Mouse (Mus musculus) limb, embryonic 10.5 days (tissue): Measurements from ENCODE around the gene Abraxas2. TPM values are rescaled to one million over a fixed set of nuclear protein-coding genes. Genes with fewer than 3 reads are reported as not detected.

Source experiments
- DNase-seq: peaks from one replicate; pipeline ENCODE4 v3.0.0-alpha.2; 2017; ENCODE audit warnings: low spot score
- H3K27ac ChIP-seq: fragments of 300-500 bp; sonication (generic); 2 replicates; pipeline ENCODE4 v1.5.1; 2016; ENCODE audit warnings: mild to moderate bottlenecking
- H3K27me3 ChIP-seq: fragments of 300-500 bp; sonication (generic); 2 replicates; pipeline ENCODE4 v1.6.1; 2016; ENCODE audit warnings: low read depth, mild to moderate bottlenecking; ENCODE audit not compliant: poor library complexity, severe bottlenecking
- H3K36me3 ChIP-seq: fragments of 300-500 bp; sonication (generic); 2 replicates; pipeline ENCODE4 v1.6.1; 2016; ENCODE audit warnings: mild to moderate bottlenecking, moderate library complexity
- H3K4me1 ChIP-seq: fragments of 300-500 bp; sonication (generic); 2 replicates; pipeline ENCODE4 v1.6.1; 2016
- H3K4me3 ChIP-seq: fragments of 300-500 bp; sonication (generic); 2 replicates; pipeline ENCODE4 v1.5.1; 2016; ENCODE audit warnings: mild to moderate bottlenecking, moderate library complexity
- H3K9me3 ChIP-seq: fragments of 300-500 bp; sonication (generic); replicated peaks from 2 replicates; pipeline ENCODE4 v1.6.1; 2016; ENCODE audit warnings: mild to moderate bottlenecking
- WGBS: fragments of 180-500 bp; shearing (Covaris S2); methylation state at CpG from one replicate; pipeline ENCODE4 v1.1.7; 2016; 5-methylcytosine and 5-hydroxymethylcytosine counted together
- polyA plus RNA-seq: library from polyadenylated mRNA; unstranded; fragments of >200 nt; fragmentation: Nextera tagmentation; extraction: Ambion mirVana; gene quantifications from 2 replicates; pipeline ENCODE4 v1.2.1, GENCODE M21; 2016

Gene Abraxas2
- polyA plus RNA-seq, 1 experiment from 2014 or later = 36.5 TPM

DNA sequence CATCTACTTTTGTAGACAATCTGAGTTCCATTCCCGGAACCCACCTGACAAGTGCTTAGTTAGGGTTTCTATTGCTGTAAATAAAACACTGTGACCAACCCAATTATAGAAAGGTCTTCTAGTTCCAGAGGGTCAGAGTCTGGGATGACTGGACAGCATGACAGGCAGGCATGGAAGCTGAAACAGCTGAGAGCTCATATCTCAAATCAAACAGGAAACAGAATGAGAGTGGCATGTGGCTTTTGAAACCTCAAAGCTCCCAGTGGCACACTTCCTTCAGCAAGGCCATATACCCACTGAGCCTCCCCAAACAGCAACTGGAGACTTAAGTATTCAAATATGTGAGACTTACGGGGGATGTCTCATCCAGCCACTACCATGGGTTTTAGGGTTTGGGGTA is 14.0 kb downstream of the Abraxas2 start:
- 98% methylated on average over 2 of the region's 2 CpGs for WGBS
- Histone ChIP-seq H3K9me3 (no peaks in the 10 kb centered on the region), H3K27me3 (no peaks in the 10 kb centered on the region), H3K4me1 (no peaks in the 10 kb centered on the region), H3K4me3 (no peak overlapping the region), H3K27ac (no peak overlapping the region), H3K36me3 (peaks cover 97% of the 10 kb centered on the region)
- DNase-seq = no peak

- H3K27me3 ChIP-seq = no peaks in the 10 kb centered on the region
- DNase-seq = no peak
- H3K4me3 ChIP-seq = no peak overlapping the region
- no peak overlapping the region for H3K27ac ChIP-seq
- H3K36me3 ChIP-seq = peaks cover 98% of the 10 kb centered on the region
- no peaks in the 10 kb centered on the region for H3K9me3 ChIP-seq
- H3K4me1 ChIP-seq = no peaks in the 10 kb centered on the region
- WGBS = 88% methylated on average over 2 of the region's 2 CpGs
These were observed 16.5 kb downstream of the Abraxas2 start for GRCm38 (mm10) chr7:132875391-132876086.

- no peak for DNase-seq
- Histone ChIP-seq H3K4me1 (no peaks in the 10 kb centered on the region), H3K9me3 (no peaks in the 10 kb centered on the region), H3K4me3 (no peak overlapping the region), H3K27me3 (no peaks in the 10 kb centered on the region), H3K36me3 (peaks cover 99% of the 10 kb centered on the region), H3K27ac (no peak overlapping the region)
- 86% methylated on average over 1 of the region's 1 CpGs for WGBS
These were observed 21.3 kb downstream of the Abraxas2 start for GRCm38 (mm10) chr7:132880276-132880675.

DNA sequence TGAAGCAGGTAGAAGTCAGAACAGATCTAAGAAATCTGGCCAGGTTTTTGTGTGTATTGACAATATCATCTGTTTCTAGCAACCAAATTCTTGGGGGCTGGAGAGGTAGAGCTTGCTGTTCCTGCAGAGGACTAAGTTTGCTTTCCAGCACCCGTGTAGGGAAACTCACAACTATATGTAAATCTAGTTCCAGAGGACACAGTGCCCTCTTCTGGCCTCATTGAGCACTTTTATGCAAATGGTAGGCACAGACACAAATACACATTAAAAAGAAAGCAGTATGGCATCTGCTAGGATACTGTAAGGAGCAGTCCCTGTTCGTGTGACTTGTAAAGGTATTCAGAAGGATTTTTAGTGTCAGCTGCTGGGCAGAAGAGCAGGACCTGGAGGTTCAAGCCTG is 23.3 kb downstream of the Abraxas2 start:
- peaks cover 83% of the 10 kb centered on the region for H3K36me3 ChIP-seq
- DNase-seq = no peak
- no peaks in the 10 kb centered on the region for H3K4me1 ChIP-seq
- 78% methylated on average over 2 of the region's 2 CpGs for WGBS
- no peak overlapping the region for H3K4me3 ChIP-seq
- no peak overlapping the region for H3K27ac ChIP-seq
- H3K27me3 ChIP-seq = no peaks in the 10 kb centered on the region
- H3K9me3 ChIP-seq = no peaks in the 10 kb centered on the region

DNA sequence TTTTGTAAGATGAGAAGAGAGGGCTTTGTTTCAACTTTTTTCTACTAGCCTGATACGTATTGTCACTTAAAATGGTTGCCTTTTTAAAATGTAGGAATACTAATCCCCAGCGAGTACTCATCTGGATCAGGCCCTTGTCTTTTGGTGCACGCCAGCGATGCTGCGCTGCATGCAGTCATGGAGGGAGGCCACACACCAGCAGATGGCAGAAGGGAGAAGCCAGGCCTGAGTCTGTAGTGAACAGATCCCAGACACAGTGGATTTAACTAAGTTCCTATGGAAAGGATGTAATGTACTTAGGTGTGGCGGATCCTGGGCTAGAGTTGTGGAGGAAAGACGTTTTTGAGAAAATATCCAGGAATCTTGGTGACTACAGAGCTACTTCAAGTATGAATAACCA is 25.0 kb downstream of the Abraxas2 start:
- Histone ChIP-seq H3K4me3 (no peak overlapping the region), H3K27me3 (no peaks in the 10 kb centered on the region), H3K36me3 (peaks cover 66% of the 10 kb centered on the region), H3K9me3 (no peaks in the 10 kb centered on the region), H3K4me1 (no peaks in the 10 kb centered on the region), H3K27ac (no peak overlapping the region)
- DNase-seq = no peak
- WGBS = 95% methylated on average over 7 of the region's 7 CpGs

DNA sequence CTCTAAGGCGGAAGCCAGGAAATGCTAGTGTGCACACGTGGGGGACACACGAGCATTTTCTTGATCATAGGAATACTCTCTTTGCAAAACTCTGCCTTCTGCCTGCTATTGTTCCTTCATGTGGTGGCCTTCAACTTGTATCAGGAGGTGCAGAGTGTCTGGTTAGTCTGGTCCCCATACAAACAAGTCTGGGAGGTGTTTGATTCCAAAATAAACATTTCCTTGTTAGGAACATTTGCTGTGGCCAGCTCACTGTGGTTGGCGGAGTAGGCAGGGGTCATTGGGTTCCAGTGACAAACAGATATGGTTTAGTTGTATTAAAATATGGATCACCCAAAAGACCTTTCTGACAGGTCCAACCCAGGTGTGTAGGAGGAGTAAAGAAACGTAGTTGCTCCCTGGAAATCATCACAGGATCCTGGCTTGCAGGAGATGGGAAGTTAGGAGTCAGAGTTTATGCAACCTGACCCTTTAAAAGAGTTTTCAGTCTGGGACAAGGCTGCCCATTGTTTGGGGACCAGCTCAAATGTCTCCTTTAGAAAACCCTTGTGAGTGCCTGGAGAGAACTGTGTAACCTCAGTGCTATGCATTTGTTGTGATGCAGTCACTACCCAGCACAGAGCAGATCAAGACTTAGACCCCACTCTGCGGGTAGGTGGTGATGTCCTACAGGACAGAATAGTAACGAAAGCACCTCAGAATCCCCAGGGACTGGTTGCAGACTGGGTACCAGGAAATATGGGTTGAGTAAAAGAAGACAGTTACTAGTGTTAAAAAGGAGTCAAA is 28.2 kb downstream of the Abraxas2 start:
- Histone ChIP-seq H3K4me1 (no peaks in the 10 kb centered on the region; the same call in 1 of the 2 replicates), H3K27me3 (no peaks in the 10 kb centered on the region), H3K27ac (peak overlapping the region; percentile 37; the same call in 1 of the 2 replicates), H3K36me3 (peaks cover 35% of the 10 kb centered on the region), H3K9me3 (no peaks in the 10 kb centered on the region), H3K4me3 (no peak overlapping the region)
- no peak for DNase-seq
- WGBS = 78% methylated on average over 7 of the region's 7 CpGs

GRCm38 (mm10) chr7:132888052-132888451 is 29.0 kb downstream of the Abraxas2 start:
- no peak for DNase-seq
- no peaks in the 10 kb centered on the region for H3K27me3 ChIP-seq
- 87% methylated on average over 3 of the region's 3 CpGs for WGBS
- peaks cover 27% of the 10 kb centered on the region for H3K36me3 ChIP-seq
- no peak overlapping the region for H3K4me3 ChIP-seq
- no peaks in the 10 kb centered on the region for H3K9me3 ChIP-seq
- H3K4me1 ChIP-seq = no peaks in the 10 kb centered on the region; the same call in 1 of the 2 replicates
- peak overlapping the region; percentile 37; the same call in 1 of the 2 replicates for H3K27ac ChIP-seq

- WGBS = 70% methylated on average over 4 of the region's 4 CpGs
- no peak for DNase-seq
These were observed 29.7 kb downstream of the Abraxas2 start for GRCm38 (mm10) chr7:132888518-132889249.

DNA sequence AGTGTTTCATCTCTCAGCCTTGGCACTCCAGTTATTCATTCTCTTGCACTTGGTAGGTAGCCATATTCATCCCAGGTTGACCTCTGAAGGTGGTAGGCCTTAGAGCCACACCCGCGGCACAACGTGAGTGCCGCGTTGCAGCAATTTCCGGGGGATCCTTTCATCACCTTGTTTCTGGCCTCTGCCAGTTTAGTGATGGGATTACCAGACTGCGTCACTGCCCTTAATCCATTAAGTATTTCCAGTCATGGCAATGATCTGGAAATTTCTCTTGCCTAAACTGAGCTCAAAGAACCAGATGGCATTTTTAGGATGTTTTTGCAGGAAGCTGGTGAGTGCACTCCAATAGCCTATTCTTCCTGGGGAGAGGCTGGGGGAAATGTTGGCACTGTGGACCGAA is 30.7 kb downstream of the Abraxas2 start:
- Histone ChIP-seq H3K9me3 (no peaks in the 10 kb centered on the region), H3K27ac (no peak overlapping the region), H3K4me3 (no peak overlapping the region), H3K4me1 (no peaks in the 10 kb centered on the region; the same call in 1 of the 2 replicates), H3K27me3 (no peaks in the 10 kb centered on the region), H3K36me3 (peaks cover 10% of the 10 kb centered on the region)
- no peak for DNase-seq
- 95% methylated on average over 8 of the region's 8 CpGs for WGBS

More at GRCm38 (mm10) chr7:132888518-132889249, 29.7 kb downstream of the Abraxas2 start:
- Histone ChIP-seq H3K9me3 (no peaks in the 10 kb centered on the region), H3K4me1 (no peaks in the 10 kb centered on the region; the same call in 1 of the 2 replicates), H3K36me3 (peaks cover 20% of the 10 kb centered on the region), H3K27ac (no peak overlapping the region), H3K4me3 (no peak overlapping the region), H3K27me3 (no peaks in the 10 kb centered on the region)

GRCm38 (mm10) chr7:132890201-132890600 is 31.2 kb downstream of the Abraxas2 start:
- Histone ChIP-seq H3K9me3 (no peaks in the 10 kb centered on the region), H3K27me3 (no peaks in the 10 kb centered on the region), H3K36me3 (peaks cover 5% of the 10 kb centered on the region), H3K4me3 (no peak overlapping the region), H3K27ac (no peak overlapping the region), H3K4me1 (no peaks in the 10 kb centered on the region; the same call in 1 of the 2 replicates)
- WGBS = 87% methylated on average over 5 of the region's 5 CpGs
- no peak for DNase-seq

GRCm38 (mm10) chr7:132891561-132892310 is 32.7 kb downstream of the Abraxas2 start:
- WGBS = 84% methylated on average over 5 of the region's 5 CpGs
- DNase-seq = no peak

DNA sequence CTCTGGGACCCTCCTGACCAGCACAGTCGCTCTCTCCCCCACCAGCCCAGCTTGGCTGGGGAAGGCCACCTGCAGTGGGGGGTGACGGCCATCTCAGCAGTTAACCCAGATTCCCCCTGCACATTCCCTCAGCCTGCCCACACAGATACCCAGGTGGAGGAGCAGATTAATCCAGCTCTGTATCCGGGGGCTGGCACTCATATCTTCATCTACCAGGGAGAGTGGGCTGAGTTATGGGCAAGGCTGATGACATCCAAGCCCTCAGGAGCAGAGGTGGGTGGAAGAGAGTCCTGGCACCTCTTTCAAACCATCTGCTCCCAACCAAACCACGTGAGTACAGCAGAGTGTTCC is 33.3 kb downstream of the Abraxas2 start:
- WGBS = 69% methylated on average over 4 of the region's 4 CpGs
- Histone ChIP-seq H3K4me3 (no peak overlapping the region), H3K36me3 (no peaks in the 10 kb centered on the region), H3K9me3 (no peaks in the 10 kb centered on the region), H3K4me1 (no peaks in the 10 kb centered on the region; the same call in 1 of the 2 replicates), H3K27me3 (no peaks in the 10 kb centered on the region), H3K27ac (no peak overlapping the region)
- DNase-seq = no peak

More at GRCm38 (mm10) chr7:132891561-132892310, 32.7 kb downstream of the Abraxas2 start:
- H3K27ac ChIP-seq = no peak overlapping the region
- no peaks in the 10 kb centered on the region for H3K9me3 ChIP-seq
- H3K4me1 ChIP-seq = no peaks in the 10 kb centered on the region; the same call in 1 of the 2 replicates
- H3K4me3 ChIP-seq = no peak overlapping the region
- H3K36me3 ChIP-seq = no peaks in the 10 kb centered on the region
- H3K27me3 ChIP-seq = no peaks in the 10 kb centered on the region
